Mouse (Mus musculus) brain, embryonic 18.5 days (tissue): Measurements from ENCODE around the gene 4930556J24Rik.
A peak's percentile ranks its signal among the peaks of the same experiment; 100 is the strongest.
"Not testable (repeated sequence)": the region's sequence is repeated elsewhere in the genome, so short reads cannot be mapped to it uniquely, and the experiment has no call there.

Experiments used
- DNase-seq: peaks from one replicate; pipeline ENCODE4 v3.0.0-alpha.2; 2012; ENCODE audit warnings: low read depth, low spot score

Gene 4930556J24Rik

DNA sequence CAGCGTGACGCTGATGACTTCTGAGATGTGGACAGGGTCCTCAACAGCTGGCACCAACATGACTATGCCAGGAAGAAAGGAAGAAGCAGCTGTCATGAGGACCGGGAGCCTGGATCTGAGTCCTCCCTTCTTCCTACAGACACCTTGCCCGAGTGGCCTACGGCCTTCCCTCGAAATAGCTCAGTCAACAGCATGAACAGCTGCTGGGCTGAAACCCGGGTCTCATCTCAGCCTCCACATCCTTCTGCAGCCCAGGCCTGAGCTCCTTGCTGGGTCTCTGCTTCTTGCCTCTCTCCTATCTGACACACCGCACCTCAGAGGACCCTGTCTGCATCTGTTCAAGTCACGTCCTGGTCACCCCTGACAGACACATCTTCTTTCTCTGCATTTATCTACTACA, 54.5 kb downstream of the 4930556J24Rik start:
- DNase-seq, result no peak

DNA sequence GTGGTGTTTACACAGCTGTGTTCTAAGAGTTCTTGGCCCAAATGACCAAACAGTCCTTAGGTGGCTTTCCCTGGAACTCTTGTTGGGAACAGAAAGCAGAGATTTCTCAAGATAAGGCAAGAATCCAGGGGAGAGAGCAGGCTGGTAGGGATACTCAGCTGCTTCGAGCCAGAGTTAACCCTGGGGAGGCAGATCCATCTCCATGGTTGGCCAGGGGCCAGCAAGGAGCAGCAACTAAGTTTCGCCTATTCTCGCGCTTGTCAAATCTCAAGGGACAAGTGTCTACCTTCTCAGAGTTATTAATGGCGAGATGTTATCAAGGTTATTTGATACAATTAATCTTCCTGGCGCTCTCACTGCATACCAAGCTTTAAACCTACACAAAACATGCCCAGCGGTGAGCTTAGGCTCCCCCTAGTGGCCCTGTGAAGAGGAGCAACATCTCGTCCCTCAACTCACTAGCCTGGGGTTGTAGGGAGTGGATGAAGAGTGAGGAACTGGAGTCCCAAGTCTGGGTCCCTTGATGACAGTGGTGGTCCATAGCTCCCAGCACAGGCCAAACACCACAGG, 55.2 kb downstream of the 4930556J24Rik start:
- DNase-seq, result no peak

DNA sequence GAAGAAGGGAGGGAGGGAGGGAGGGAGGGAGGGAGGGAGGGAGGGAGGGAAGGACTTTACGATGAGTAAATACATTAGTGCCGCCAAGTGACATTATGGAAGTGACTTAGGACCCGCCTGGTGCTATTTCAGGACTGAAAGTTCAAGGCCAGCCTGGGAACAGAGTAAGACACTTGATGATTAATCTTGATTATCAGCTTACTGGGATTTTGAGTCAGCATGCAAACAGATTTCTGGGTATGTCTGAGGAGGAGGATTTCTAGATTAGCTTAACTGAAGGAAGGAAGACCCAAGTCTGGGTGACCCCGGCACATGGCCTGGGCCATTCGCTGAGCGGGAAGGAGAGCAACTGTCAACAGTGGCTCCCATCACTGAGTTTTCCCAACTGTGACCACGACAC, 56.1 kb downstream of the 4930556J24Rik start:
- no peak for DNase-seq

DNA sequence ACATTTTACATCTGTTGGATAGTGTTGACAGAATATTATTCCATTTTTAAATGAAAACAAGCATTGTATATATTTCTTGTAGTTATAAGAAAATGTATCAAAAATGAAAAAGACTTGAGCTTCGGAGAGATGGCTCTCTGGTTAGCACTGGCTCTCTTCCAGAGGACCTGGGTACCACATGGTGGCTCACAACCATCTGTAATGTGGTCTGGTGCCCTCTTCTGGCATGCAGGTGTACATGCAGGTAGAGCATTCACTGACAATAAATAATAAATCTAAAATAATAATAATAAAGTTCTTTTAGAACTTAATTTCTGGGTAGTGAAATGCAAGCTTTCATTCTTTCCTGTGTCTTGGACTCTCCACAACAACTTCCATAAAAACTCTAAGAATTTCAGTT, 57.8 kb downstream of the 4930556J24Rik start:
- DNase-seq, result no peak

DNA sequence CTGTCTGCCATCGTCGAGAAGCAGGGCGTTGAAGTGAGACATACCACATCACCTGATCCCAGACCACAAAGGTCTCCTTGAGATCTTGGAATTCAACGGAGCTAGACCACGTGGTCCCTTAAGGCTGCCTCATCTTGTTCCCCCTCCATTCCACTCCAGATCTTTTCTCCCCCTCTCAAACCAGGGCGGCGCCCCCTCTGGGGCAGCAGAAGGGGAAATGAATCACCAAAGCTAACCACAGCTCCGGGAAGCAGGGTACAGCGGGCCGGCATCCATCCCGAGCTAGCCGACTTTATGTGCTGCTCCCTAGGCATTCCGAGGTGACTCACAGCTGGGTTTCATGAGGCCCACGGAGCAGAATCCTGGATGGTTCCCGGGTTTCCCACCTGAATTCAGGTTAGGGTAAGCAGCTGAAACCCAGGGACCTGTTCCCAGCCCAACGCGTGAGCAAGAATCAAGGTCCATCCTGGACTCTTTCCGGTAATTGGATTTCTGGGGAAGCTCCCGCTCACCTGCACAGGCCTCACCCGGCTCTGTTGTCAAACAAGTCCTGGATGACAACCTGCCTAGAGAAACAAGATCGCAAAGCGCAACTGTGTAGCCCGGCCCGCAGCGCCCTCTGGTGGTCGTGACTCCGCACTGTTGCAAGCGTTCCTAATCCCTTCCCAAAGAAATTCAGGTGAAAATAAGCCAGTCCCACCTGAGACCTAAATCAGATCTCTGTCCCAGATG, 62.3 kb downstream of the 4930556J24Rik start, which contains the start of gene Slc35e4:
TSS of gene Slc35e4 (minus strand) at position 556 of the 732 bp plus-strand sequence.
- no peak for DNase-seq

DNA sequence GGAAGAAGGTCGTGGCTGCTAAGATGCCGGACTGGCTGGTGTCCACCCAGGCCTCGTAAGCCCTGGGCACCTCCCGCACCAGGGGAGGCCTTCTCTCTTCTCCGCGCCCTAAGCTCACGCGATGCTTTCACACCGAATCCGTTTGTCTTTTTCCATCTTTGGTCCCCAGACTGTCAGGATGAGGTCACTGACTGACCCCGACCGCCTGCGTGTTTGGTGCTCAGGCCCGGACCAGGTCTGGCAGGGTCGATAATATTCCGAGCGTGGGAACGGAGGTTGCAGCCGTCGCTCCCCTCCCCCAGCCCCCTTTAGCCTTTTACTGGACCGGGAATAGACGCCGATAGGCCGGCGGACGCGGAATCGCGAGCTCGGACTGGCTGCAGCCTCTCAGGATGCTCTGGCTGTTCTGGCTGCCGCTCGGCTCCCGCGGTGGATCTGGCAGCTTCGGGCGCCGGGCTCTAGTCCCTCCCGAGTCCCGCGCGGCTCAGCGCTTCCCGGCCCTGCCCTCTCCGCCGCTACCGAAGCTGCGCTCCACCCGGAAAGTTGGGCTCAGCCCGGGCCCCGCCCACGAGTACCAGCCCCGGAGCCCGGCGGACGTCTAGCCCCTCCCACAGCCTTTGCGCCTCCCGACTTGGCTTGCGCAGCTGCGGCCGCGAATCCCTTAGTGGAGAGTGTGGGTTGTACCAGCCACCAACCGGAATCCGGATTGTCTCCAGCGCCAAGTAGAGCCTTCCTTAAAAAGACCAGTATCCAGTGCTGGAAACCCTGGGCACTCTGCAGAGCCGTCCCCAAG, 63.1 kb downstream of the 4930556J24Rik start:
- peak; percentile 81 for DNase-seq

DNA sequence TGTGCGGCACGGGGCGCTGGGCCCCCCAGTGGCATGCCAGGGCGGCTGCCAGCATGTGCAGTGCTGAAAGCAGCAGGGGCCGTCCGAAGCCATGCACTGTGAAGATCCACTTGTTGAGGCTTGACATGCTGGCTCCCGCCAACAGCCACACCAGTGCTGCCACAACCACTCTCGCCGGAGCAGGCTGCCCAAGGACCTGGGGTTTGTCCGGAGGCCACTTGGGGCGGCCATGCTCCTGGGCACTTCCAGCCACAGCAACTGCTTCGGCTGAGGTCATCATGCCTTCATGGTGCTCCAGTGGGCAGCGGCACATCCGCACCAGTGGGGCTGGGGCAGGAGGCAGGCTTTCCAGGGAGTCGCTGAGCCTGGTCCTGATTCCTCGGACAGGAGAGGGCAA, 63.7 kb downstream of the 4930556J24Rik start:
- DNase-seq, result no peak

DNA sequence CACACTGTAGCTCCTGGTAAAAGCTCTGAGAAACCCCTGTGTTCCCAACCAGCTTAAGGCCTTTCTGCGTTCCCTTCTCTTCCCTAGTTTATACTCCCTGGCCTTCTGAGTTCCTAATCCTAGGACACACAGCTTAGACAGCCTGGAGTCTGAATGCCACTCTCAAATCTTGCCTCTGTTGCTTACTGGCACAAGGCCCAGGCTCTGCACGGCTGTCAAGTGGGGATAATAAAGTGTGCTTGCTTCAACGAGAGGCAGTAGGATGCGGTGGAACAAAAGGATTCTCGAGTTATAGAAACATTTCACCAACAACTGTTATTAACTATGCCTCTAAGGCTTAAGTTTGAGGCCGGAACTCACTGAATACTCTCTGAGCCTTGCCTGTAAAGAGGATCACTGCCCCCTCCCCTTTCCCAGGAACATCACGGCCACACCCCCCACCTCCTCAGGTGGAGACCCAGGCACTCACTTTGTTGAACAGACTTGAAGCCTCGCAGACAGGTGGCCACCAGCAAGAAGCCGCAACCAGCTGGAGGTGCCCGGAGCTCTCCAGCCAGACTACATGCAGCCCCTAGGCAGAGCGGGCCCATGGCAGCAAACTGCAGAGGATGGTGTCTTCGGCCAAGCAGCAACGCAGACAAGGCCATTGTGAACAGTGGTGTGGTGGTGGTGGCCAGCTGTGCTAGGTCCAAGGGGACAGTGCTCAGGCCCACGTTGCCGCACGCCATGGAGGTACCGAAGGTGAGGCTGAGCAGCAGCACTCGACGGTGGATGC, 64.3 kb downstream of the 4930556J24Rik start:
- no peak for DNase-seq

DNA sequence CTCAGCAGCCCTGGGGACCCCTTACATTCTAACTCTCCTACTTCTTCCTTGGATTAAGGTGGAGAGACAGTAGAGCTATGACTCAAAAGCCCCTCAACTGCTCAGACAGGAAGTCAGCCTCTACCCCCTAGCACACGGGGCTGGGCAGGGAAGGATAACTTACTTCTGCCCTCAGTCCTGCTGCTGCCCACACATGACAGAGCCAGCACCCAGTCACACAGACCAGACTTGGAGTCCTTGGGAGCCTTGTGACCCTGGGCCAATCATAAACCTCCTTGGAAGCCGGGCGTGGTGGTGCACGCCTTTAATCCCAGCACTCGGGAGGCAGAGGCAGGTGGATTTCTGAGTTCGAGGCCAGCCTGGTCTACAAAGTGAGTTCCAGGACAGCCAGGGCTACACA, 65.1 kb downstream of the 4930556J24Rik start:
- DNase-seq, result not testable (repeated sequence)

DNA sequence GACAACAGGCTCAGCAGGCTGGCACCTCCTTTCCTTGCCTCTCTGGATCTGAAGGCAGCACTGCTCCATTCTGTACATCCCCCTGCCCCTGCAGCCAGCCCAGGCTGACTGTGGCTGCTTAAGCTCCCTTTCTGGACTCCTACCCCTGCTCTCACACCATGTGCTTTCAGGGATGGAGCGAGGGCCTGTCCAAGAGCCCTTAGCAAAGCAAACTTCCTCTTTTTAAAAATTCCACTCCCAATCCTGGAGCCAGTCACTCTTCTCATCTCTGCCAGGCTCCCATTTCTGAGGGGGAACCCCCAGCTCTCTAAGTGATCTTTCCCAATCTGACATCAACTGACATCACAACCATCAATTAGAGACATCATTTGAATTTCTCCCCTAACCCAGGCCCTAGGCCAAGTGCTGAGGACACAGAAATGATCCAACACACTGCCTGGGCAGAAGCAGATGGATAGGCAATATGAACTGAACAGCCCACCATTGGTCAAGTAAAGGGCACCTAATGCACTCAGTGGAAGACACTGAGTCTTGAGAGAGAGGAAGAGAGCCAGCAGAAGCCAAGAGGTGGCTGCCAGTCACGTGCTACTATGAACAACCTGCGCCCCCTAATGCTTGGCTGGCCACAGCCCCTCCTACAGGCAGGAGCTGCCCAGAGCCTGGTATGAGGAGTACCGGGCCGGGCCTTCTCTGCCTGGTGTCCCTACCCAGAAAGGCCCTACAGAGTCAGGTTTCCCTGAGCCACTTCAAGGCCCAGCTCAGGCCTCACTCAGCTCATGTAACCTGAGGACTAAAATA, 65.9 kb downstream of the 4930556J24Rik start:
- no peak for DNase-seq

DNA sequence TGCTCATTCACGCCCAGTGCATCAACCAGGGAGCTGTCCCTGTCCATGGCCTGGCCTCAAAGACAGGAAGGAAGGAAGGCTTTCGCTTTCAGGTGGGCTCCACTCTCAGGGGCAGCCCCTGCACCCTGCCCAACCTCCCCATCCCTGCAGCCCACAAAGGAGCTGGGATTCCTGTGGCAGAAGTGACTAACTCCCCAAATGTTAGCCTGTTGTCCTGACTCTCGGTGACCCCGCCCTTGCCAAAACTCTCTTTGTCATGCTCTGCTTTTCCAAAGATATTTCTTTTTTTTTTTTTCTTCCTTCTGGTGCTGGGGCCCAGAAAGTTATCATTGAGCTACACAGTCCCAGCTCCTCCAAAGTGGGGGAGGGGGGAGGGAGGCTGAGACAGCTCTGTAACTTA, 67.3 kb downstream of the 4930556J24Rik start:
- no peak for DNase-seq

DNA sequence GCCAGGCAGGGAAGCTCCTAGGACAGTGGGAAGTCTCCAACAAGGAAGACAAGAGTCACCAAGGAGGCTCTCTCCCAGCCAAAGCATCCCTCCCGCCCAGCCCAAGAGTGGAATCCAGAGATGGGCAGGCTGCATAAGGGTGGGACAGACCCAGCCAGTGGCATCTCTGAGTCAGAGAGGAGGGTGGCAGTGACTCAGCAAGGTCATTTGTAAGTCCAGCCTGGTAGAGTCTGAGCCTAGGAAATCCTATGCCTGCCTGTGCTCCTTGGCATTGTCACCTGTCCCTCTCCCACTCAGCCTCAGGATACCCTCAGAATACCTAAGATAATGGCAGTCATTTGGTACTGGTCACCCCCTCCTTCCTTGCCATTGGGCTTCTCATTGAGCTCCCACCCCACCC, 71.1 kb downstream of the 4930556J24Rik start:
- DNase-seq, result no peak

DNA sequence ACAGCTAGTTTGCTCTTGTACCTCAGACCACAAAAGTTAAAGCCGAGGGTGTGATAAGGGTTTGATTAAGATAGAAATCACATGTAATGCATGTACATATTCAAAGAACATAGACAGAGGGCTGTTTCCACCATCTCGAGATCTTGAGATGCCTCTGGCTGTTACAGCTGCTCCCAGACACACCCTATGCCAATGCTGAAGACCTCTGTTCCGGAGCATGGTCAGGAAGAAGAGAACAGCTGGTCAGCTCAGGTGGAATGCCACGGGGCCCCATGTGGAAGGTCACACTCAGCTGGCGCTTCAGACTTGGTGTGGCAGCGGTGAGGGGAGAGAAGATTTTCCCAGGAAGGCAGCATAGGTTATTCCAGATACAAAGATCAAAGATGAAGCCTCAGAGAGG, 71.9 kb downstream of the 4930556J24Rik start:
- DNase-seq, result no peak

DNA sequence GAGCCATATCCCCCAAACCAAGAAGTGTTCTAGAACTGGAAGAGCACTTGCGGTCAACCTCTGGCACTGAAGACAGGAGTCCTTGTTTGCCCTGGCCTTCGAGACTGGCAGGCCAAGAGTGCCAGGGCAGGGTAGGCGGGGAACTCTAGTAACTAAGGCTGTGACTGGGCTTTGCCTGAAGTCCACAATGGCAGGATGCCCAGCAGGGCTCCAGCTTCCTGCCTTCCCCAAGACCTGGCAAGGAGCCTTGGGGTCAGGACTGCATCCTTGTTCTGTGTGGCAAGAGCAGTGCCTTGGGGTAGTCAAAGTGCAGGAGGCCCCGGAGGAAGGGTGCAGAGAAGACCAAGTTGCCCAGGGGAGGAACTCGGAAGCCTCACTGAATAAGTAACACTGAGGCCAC, 73.5 kb downstream of the 4930556J24Rik start:
- DNase-seq, result no peak

DNA sequence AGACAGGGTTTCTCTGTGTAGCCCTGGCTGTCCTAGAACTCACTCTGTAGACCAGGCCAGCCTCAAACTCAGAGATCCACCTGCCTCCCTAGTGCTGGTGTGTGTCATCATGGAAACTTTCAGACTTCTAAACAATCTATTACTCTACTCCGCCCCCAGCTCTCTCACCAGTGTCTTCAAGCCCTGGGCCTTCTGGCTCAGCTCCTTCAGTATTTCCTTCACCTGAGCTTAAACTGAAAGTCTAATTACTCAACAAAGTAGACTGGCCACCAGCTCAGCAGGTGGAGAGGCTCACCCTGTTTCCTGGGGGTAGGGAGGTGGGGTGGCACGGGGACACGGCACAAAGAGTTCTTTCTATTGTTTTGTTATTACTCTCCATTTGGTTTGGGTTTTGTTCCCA, 74.1 kb downstream of the 4930556J24Rik start:
- DNase-seq, result no peak

DNA sequence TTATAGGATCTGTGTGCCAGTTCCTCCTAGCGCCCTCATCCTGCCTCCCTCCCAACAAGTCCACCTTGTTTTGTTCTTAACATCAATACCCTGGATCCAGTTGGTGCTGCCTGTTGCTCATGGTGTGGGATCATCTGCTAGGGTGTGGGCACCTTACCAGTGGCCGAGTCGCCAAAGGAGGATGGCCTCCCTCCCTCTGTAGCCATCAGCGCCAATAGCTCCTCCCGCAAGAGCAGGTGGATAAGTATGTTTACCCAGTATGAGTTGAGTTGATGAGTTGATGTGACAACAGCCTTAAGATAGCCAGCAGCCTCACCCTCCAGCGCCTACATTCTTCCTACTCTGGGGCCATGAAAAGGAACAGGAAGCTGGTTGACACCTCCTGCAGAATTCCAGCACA, 76.3 kb downstream of the 4930556J24Rik start:
- DNase-seq, result no peak

DNA sequence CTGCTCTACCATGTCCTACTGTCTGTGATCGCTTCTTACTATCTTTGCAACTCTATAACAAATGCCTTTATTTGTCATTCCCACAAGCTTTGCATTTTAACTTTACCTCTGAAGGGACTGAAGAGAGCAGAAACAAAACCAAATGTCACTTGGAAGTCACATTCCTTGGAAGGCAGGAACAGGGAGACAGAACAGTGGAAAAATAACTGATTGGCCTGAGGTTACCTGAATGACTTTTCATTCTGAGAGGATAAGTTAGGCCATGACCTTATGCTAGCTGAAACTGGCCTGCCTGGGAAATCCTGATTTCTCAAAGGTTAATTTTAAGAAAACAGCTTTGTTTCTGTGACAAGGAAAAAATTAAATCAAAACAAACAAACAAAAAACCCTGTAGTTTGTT, 80.6 kb downstream of the 4930556J24Rik start:
- DNase-seq, result no peak

DNA sequence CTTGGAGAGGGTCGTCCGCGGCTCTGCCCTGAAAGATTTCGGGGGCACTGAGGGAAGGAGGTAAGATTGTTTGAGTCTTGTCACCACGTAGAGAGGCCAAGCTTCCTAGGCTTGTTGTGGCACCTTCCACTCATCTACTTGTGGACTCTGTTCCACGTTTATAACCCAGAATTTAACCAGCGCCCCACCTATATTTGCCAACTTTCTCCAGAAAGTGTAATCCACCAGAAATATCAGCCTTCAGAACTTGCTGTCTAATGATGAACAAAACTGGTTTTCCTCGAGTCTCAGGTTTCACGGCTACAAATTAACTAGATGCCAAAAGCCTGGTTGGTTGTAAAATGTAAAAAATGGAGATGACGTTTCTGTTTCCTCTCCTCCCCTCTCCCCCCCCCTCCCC, 81.1 kb downstream of the 4930556J24Rik start:
- no peak for DNase-seq

DNA sequence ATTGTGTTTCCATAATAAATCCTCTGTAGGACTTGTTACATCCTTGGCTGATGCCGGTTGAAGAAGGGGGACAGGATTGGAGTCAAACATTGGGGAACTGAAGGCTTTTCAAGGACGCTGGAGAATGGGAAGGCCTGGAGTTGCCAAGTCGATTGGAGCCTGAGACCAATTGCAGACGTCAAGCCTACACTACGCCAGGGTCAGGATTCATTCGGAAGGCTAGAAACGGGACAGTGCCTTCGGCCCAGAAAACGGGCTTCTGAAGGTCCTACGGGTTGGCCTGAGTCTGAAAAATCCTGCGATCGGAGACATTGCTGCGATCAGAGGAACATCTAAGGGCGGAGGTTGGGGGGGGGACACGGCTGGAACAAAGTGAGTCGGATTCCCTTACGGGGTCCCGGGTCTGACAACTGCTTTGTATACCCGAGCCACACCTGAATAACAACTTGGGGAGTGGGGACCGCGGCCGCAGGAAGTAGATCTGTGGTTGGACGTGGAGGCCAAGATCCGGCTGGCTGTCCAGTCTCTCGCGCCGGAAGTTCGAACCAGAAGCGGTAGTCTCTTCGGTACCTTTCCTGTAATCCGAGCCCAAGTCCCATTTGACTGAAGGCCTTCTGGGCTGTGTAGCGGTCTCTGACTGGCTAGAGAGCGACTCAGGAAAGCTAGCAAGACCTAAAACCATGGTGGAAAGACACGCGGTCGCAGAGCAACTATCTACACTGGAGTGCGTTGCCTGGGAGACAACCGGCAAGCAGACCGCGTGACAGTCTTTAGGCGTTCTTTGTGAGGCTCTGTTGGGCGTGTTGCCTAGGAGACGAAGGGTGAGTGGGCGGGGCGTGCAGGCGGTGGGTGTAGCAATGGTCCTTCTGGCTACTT, 81.9 kb downstream of the 4930556J24Rik start, which contains the start of the genes 4921536K21Rik and Dusp18:
TSS of gene 4921536K21Rik (minus strand) at position 693 of the 876 bp plus-strand sequence.
TSS of gene Dusp18 (plus strand) at position 835 of the 876 bp plus-strand sequence.
- peak; percentile 91 for DNase-seq

DNA sequence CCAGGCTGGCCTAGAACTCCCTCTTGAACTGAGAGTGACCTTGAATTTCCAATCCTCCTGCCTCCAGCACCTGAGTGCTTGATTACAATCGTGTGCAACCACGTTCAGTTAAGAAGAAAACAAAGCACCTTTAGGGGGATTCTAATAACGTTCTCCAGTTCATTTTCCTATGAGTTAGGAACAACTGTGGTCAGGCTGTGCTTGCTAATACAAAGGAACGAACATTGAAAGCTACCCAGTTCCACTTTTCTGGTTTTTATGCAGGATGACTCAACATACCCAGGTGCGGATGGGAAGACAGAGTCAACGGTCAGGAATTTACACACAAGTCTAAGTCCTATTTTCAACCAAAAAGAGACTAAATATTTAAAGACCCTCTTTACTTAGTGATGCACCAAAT, 82.6 kb downstream of the 4930556J24Rik start:
- no peak for DNase-seq
